Mouse (Mus musculus) heart, postnatal 10 days (tissue): ENCODE data around the gene Pycr2. TPM values are rescaled to one million over a fixed set of nuclear protein-coding genes. Genes with fewer than 3 reads are reported as not detected.
"Not testable (repeated sequence)": the region's sequence is repeated elsewhere in the genome, so short reads cannot be mapped to it uniquely, and the experiment has no call there.

ENCODE experiments used
- DNase-seq, 2 experiments: peaks; one replicate each; pipeline ENCODE4 v3.0.0; 2021
- intact Hi-C: fragments of 180-260 bp; cut with DNase I; formaldehyde crosslinking; loops from one replicate; pipeline ENCODE4 v1.15.1; 2025
- total RNA-seq, 2 experiments: library from RNA; stranded (reverse); gene quantifications; 2 replicates each; pipeline ENCODE4 v1.2.3; 2021

Pycr2 gene
- total RNA-seq, 2 experiments from 2014 or later = 16.7 to 17.4 TPM

GRCm38 (mm10) chr1:180937631-180938030 is 33.5 kb downstream of the Pycr2 start:
- DNase-seq, intact Hi-C loops: not testable (repeated sequence)

- intact Hi-C loops, DNase-seq: not testable (repeated sequence)
Measured at GRCm38 (mm10) chr1:180938781-180939180, 34.7 kb downstream of the Pycr2 start.

- intact Hi-C loops = no loop called here
- DNase-seq = no peak
Measured at GRCm38 (mm10) chr1:180940776-180941460, 36.8 kb downstream of the Pycr2 start.

- DNase-seq = no peak
- intact Hi-C loops = loop anchor here (2.0 kb wide), 1 partner anchor 37 kb away; the partner anchor contains the start of gene Pycr2
Measured at GRCm38 (mm10) chr1:180941726-180942125, 37.6 kb downstream of the Pycr2 start.

- intact Hi-C loops = loop anchor here (2.0 kb wide), 1 partner anchor 38 kb away; the partner anchor contains the start of gene Pycr2
- DNase-seq = peak; percentile 86
Measured at GRCm38 (mm10) chr1:180942166-180943031, 38.3 kb downstream of the Pycr2 start, which contains the start of gene Tmem63a. Gene Tmem63a (plus strand): TSS chr1:180942344.

GRCm38 (mm10) chr1:180943032-180943644 is 39.0 kb downstream of the Pycr2 start:
- intact Hi-C loops = loop anchor here (2.0 kb wide), 1 partner anchor 38 kb away; the partner anchor contains the start of gene Pycr2
- peak; percentile 42 to 49 for DNase-seq

GRCm38 (mm10) chr1:180943896-180944295 is 39.8 kb downstream of the Pycr2 start:
- intact Hi-C loops = loop anchor here (2.0 kb wide), 1 partner anchor 39 kb away; the partner anchor contains the start of gene Pycr2

GRCm38 (mm10) chr1:180944553-180944952 is 40.5 kb downstream of the Pycr2 start:
- intact Hi-C loops = no loop called here
- DNase-seq = peak in 1 of 2 experiments; percentile 35

More at GRCm38 (mm10) chr1:180943896-180944295, 39.8 kb downstream of the Pycr2 start:
- DNase-seq = no peak

GRCm38 (mm10) chr1:180945001-180945980 is 41.2 kb downstream of the Pycr2 start:
- peak; percentile 68 to 74 for DNase-seq
- intact Hi-C loops = no loop called here

GRCm38 (mm10) chr1:180946448-180946847 is 42.4 kb downstream of the Pycr2 start:
- intact Hi-C loops = no loop called here
- no peak for DNase-seq

GRCm38 (mm10) chr1:180952085-180952746 is 48.1 kb downstream of the Pycr2 start:
- DNase-seq = no peak
- intact Hi-C loops = no loop called here

GRCm38 (mm10) chr1:180952808-180953207 is 48.7 kb downstream of the Pycr2 start:
- intact Hi-C loops = no loop called here
- DNase-seq = no peak

- intact Hi-C loops = no loop called here
Measured at GRCm38 (mm10) chr1:180956401-180956800, 52.3 kb downstream of the Pycr2 start.

GRCm38 (mm10) chr1:180956973-180957381 is 52.9 kb downstream of the Pycr2 start:
- intact Hi-C loops = no loop called here
- peak in 1 of 2 experiments; percentile 33 for DNase-seq

More at GRCm38 (mm10) chr1:180956401-180956800, 52.3 kb downstream of the Pycr2 start:
- no peak for DNase-seq

Other genes with a start within 250 kb of the Pycr2 start
- gene Mixl1, start 207.3 kb upstream of the Pycr2 start, total RNA-seq = not detected
- gene Acbd3, start 178.2 kb upstream of the Pycr2 start, total RNA-seq = 10 to 100 TPM; 29.9 to 31.5 TPM
- gene H3f3a, start 90.3 kb upstream of the Pycr2 start, total RNA-seq = 100 to 1,000 TPM; 868 to 930 TPM
- gene Sde2, start 53.2 kb upstream of the Pycr2 start, total RNA-seq = 10 to 100 TPM; 15.1 to 15.8 TPM
- under 1 TPM in 1 of 2 experiments, not detected in 1; 0.27 TPM for gene Lefty2, start 11.2 kb upstream of the Pycr2 start, total RNA-seq
- 1 to 10 TPM in 1 of 2 experiments, under 1 TPM in 1; 0.57 to 1.1 TPM for gene Lefty1, start 30.7 kb downstream of the Pycr2 start, total RNA-seq
- 10 to 100 TPM; 15.1 to 18.5 TPM for gene Tmem63a, start 38.1 kb downstream of the Pycr2 start, total RNA-seq
- 10 to 100 TPM; 20.5 to 21.2 TPM for gene Ephx1, start 116.6 kb downstream of the Pycr2 start, total RNA-seq
- gene 9130409I23Rik, start 146.9 kb downstream of the Pycr2 start, total RNA-seq = not detected
- gene Nvl, start 239.9 kb downstream of the Pycr2 start, total RNA-seq = 10 to 100 TPM; 10.4 to 10.6 TPM
- 10 to 100 TPM; 48.9 to 52.2 TPM for gene Cnih4, start 240.4 kb downstream of the Pycr2 start, total RNA-seq